In genomic region chr8:117600839-117601238, GRCm38 (mm10) we compare ENCODE assay signal across 9 mouse cellular contexts.
A peak's percentile ranks its signal among the peaks of the same experiment; 100 is the strongest.
DNase-seq lines count a peak whose midpoint lies in the region; ATAC-seq and TF ChIP-seq lines count a peak whose summit lies in the region.
"Had no signal": no experiment of that assay in that cellular context is flagged by ENCODE, and none has a peak within 500 bp of the region (broad histone marks: within the 10 kb centered on the region; RNA-seq: fewer than 3 reads in every experiment).

No protein-coding gene starts in this region.

- peak; percentile 68 for TF ChIP-seq CTCF in lung, adult 2 months (IDR thresholded peaks at IDR 0.05; ENCODE audit: insufficient read depth, low read length)

- DNase-seq in cerebellum, postnatal 10 days: peak; percentile 56 to 70
- no peak for DNase-seq in lung, adult 2 months
- no peak for DNase-seq in lung, postnatal 4 days
- peak; percentile 6 for DNase-seq in c-Kit-positive CD71-positive TER-119-positive erythroid progenitor cells, embryonic 14.5 days (ENCODE audit: low spot score)
- peak; percentile 64 for DNase-seq in retina, embryonic 14.5 days (ENCODE audit: low spot score)
- no peak for DNase-seq in kidney, postnatal 25 days

- ATAC-seq in cerebellum, adult (ENCODE audit: insufficient number of reproducible peaks, low FRiP score, low TSS enrichment): no peak
- no peak for ATAC-seq in erythroid progenitor cell, adult 5-6 weeks (replicated peaks; ENCODE audit: low FRiP score, poor library complexity, severe bottlenecking)
- ATAC-seq: Patski had no signal

- H3K4me3 ChIP-seq in lung, adult 2 months (replicated peaks; ENCODE audit: extremely low read depth, low read depth, low read length): no peak overlapping the region

- TF ChIP-seq POLR2A in lung, adult 2 months (IDR thresholded peaks at IDR 0.05; ENCODE audit: borderline replicate concordance, extremely low read depth, low read depth, low read length): no peak

- WGBS in lung, adult 2 months: 75% methylated on average over 13 of the region's 13 CpGs

- no peaks in the 10 kb centered on the region for H3K4me1 ChIP-seq in lung, adult 2 months (ENCODE audit: control insufficient read depth, insufficient read depth, low read length)

Comparison
In these comparisons a context has a peak if more than half of its experiments do, and no peak if none do; other contexts are left out.
1. DNase-seq: peak in cerebellum, postnatal 10 days (2 of 2), c-Kit-positive CD71-positive TER-119-positive erythroid progenitor cells, embryonic 14.5 days (single experiment) and retina, embryonic 14.5 days (single experiment); none in lung, adult 2 months (single experiment), lung, postnatal 4 days (0 of 2) and kidney, postnatal 25 days (0 of 2).